Mouse (Mus musculus): ENCODE results near the gene 7530416G11Rik.

Gene 7530416G11Rik

GRCm38 (mm10) chr15:85479919-85480318 is 23.1 kb downstream of the 7530416G11Rik start:
- DNase-seq (ENCODE audit: low spot score in 2 of 2): no peak

- peak; percentile 43 to 63 for DNase-seq (ENCODE audit: low spot score in 2 of 2)
Observed at GRCm38 (mm10) chr15:85479365-85479764, 23.7 kb downstream of the 7530416G11Rik start.

DNA sequence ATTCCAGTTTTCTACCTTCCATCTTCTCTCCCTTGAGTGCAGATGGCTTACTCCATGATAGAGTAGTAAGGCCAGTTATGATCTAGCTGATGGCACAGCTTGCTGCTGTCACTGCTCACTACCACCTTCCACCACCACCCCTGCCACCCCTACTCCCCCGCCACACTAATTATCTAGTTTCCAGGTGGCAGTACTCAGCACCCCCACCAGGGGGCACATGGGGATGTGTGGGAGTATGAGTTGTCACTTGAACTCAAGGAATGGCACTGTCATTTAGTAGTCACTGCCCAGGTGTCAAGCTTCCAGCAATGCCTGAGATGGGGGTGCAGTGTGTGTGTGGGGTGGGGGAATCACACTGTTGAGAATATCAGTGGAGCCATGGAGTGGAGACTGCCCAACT is 25.4 kb downstream of the 7530416G11Rik start:
- peak; percentile 54 to 60 for DNase-seq (ENCODE audit: low spot score in 2 of 2)

DNA sequence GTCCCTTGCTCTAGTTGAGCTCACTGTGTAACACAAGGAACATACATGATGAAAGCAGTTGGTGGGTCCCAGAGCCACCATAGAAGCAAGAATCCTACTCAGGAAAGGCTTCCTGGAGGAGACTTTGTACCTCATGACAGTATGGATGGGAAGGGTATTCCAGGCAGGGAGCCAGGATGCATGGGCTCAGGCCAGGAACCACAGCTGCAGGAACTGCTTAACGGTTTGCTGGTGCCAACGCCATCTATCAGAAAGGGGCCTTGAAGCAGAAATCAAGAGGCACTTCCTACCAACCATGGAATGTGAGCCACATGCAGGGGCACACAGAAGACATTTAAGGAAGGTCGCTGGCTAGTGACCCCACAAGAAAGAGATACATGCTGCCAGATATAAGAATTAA is 28.3 kb downstream of the 7530416G11Rik start:
- DNase-seq (ENCODE audit: low spot score in 2 of 2): no peak

- DNase-seq (ENCODE audit: low spot score in 2 of 2): no peak
Observed at GRCm38 (mm10) chr15:85469401-85469800, 33.6 kb downstream of the 7530416G11Rik start.

GRCm38 (mm10) chr15:85466456-85467067 is 36.5 kb downstream of the 7530416G11Rik start:
- DNase-seq (ENCODE audit: low spot score in 2 of 2): no peak

DNA sequence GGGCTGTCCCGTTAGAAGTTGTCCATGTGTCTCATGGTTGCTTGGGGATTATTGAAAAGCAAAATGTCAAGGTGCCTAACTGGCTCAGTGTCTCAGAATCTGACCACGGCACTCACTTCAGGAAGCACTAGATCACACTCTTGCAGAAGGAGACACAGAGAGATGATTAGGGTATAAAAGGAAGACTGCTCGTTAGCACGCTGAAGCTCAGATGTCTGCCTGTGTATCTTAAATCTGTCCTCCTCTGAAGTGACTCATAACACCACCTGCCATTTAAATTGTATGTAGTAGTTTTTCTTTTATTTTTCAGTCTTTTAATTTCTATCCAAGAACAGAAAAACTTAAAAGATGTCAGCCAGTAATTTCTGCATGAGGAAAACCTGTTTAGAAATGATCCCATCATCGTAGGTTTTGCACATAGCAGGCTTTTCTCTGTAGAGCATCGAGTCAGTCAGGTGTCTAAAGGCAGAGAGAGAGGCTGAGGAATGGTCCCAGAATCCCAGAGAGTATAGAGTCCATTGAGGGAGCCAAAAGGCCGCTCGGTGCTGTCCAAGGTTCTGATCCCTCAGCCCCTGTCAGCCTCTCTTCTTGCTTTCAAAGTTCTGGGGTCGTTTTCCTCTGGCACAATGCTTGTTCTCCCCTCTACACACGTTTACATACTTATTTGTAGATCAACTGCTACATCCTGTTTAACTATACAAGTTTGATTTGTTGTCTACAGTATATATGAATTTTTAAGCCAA is 38.0 kb downstream of the 7530416G11Rik start:
- DNase-seq (ENCODE audit: low spot score in 2 of 2): no peak

DNA sequence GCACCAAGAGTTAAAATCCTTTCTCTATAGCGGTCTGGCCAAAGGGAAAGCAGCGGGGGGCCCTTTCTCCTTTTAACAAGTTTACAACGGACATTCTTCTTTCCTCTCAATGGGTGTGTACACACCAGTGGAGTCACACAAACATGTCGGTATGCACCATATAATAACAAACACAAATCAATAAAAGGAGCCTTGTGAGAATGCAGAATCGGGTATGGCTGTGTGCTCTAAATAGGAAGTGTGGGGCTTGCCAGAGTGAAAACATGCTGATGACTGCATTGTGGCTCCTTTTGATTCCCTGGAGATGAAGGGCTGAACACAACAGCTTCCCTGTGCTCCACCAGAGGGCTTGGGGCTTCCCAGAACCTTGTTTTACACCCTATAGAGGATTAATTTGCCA is 38.8 kb downstream of the 7530416G11Rik start:
- no peak for DNase-seq (ENCODE audit: low spot score in 2 of 2)

DNA sequence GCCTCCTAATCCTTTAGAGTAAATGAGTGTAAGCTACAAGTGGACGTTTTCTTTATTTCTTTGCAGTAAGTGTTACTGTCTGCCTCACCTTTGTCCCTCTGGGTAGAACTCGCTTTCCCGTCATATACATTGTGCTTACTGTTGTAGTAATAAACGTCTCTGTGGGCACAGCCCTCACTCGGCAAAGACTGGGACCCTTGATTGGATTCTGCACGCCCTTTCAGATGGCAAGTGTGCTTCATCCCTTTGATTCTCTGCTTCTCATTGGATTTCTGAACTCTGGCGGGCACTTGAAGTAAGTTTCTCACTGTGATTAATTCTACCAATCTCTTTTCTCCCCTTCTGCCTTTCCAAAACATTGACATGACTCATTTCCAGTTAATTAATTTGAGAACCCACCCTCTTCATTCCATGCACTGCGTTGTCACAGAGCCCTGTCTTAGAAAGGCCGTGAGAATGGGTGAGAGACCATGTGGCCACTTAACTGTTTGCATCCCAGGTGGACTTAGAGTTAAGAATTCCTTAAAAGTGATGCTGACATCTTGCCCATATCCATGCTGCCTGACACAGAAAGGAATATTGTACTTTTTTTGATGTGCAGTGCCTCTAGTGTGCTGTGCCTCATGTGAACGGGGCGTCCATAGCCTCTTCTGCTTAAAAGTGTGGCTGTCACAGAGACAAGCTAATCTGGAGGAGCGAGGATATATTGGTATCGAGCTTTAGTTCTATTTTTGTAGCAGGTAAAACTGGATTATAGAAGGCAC is 39.8 kb downstream of the 7530416G11Rik start:
- DNase-seq (ENCODE audit: low spot score in 2 of 2): no peak

GRCm38 (mm10) chr15:85462138-85462537 is 40.9 kb downstream of the 7530416G11Rik start:
- DNase-seq (ENCODE audit: low spot score in 2 of 2): no peak

DNA sequence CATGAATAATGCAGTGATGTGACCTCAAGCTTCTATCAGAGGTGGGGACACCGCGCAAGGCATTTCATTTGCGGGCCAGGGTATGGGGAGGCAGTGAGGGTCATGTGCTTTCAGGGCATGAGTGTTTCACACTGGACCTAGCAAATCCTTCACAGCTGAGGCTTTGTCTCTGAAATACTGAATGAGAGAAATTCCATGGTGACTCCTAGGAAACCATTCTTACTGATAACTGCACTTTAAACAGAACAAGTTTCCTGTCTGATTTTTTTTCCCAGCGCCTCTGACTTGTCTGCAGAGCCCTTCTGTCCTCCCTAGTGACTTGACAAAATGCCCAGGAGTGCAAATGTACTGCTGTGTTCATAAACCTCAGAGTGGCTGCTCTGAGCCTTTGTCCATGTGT is 41.5 kb downstream of the 7530416G11Rik start:
- no peak for DNase-seq (ENCODE audit: low spot score in 2 of 2)

GRCm38 (mm10) chr15:85458631-85459082 is 44.4 kb downstream of the 7530416G11Rik start:
- no peak for DNase-seq (ENCODE audit: low spot score in 2 of 2)

GRCm38 (mm10) chr15:85457838-85458237 is 45.2 kb downstream of the 7530416G11Rik start:
- DNase-seq (ENCODE audit: low spot score in 2 of 2): no peak

GRCm38 (mm10) chr15:85456891-85457290 is 46.1 kb downstream of the 7530416G11Rik start:
- no peak for DNase-seq (ENCODE audit: low spot score in 2 of 2)

- no peak for DNase-seq (ENCODE audit: low spot score in 2 of 2)
Observed at GRCm38 (mm10) chr15:85446652-85447051, 56.4 kb downstream of the 7530416G11Rik start.

Measured in urinary bladder, postnatal 36 days (tissue).